Mouse (Mus musculus): ENCODE measurements around the gene Dennd4a. TPM values are rescaled to one million over a fixed set of nuclear protein-coding genes. Genes with fewer than 3 reads are reported as not detected.

Dennd4a gene
- 5.3 and 7.9 TPM in 2 replicates for polyA plus RNA-seq (2016; fragmentation: Nextera tagmentation; extraction: Ambion mirVana)

GRCm38 (mm10) chr9:64810822-64811537 lies at the start of gene Dennd4a:
Gene Dennd4a (plus strand): TSS chr9:64811340.
- no peaks in the 10 kb centered on the region for H3K36me3 ChIP-seq
- H3K9me3 ChIP-seq (replicated peaks): no peaks in the 10 kb centered on the region
- DNase-seq (ENCODE audit: low spot score): peak; percentile 98
- H3K27ac ChIP-seq: peak within 1 kb of the TSS; percentile 88
- H3K4me3 ChIP-seq: peak within 1 kb of the TSS; percentile 95
- H3K27me3 ChIP-seq (ENCODE audit: low read depth, poor library complexity, severe bottlenecking): no peaks in the 10 kb centered on the region
- under 1% methylated on average over 49 of the region's 51 CpGs for WGBS
- H3K4me1 ChIP-seq: peaks cover 9% of the 10 kb centered on the region

GRCm38 (mm10) chr9:64764824-64765223 lies 46.3 kb upstream of the Dennd4a start:
- Histone ChIP-seq H3K27me3 (ENCODE audit: low read depth, poor library complexity, severe bottlenecking) (no peaks in the 10 kb centered on the region), H3K4me1 (0 out of 2 replicates have a peak, but pooled peaks cover 3% of the 10 kb centered on the region), H3K9me3 (replicated peaks) (no peaks in the 10 kb centered on the region), H3K36me3 (no peaks in the 10 kb centered on the region), H3K27ac (no peak overlapping the region), H3K4me3 (no peak overlapping the region)
- no peak for DNase-seq (ENCODE audit: low spot score)
- whole genome bisulfite sequencing: 84% methylated on average over 2 of the region's 2 CpGs

- Histone ChIP-seq H3K4me1 (0 out of 2 replicates have a peak, but pooled peaks cover 3% of the 10 kb centered on the region), H3K4me3 (no peak overlapping the region), H3K9me3 (replicated peaks) (no peaks in the 10 kb centered on the region), H3K36me3 (no peaks in the 10 kb centered on the region), H3K27me3 (ENCODE audit: low read depth, poor library complexity, severe bottlenecking) (no peaks in the 10 kb centered on the region), H3K27ac (no peak overlapping the region)
- WGBS: 88% methylated on average over 3 of the region's 3 CpGs
- no peak for DNase-seq (ENCODE audit: low spot score)
Measured at GRCm38 (mm10) chr9:64766136-64766535, 45.0 kb upstream of the Dennd4a start.

GRCm38 (mm10) chr9:64767796-64768195 lies 43.3 kb upstream of the Dennd4a start:
- WGBS: 58% methylated on average over 1 of the region's 1 CpGs
- H3K27ac ChIP-seq: no peak overlapping the region
- no peaks in the 10 kb centered on the region for H3K27me3 ChIP-seq (ENCODE audit: low read depth, poor library complexity, severe bottlenecking)
- no peak overlapping the region for H3K4me3 ChIP-seq
- 0 out of 2 replicates have a peak, but pooled peaks cover 3% of the 10 kb centered on the region for H3K4me1 ChIP-seq
- no peaks in the 10 kb centered on the region for H3K9me3 ChIP-seq (replicated peaks)
- H3K36me3 ChIP-seq: no peaks in the 10 kb centered on the region
- no peak for DNase-seq (ENCODE audit: low spot score)

GRCm38 (mm10) chr9:64769066-64769695 lies 42.0 kb upstream of the Dennd4a start:
- WGBS: 58% methylated on average over 9 of the region's 9 CpGs
- Histone ChIP-seq H3K36me3 (no peaks in the 10 kb centered on the region), H3K9me3 (replicated peaks) (no peaks in the 10 kb centered on the region), H3K27ac (no peak overlapping the region), H3K4me3 (no peak overlapping the region), H3K4me1 (0 out of 2 replicates have a peak, but pooled peaks cover under 1% of the 10 kb centered on the region), H3K27me3 (ENCODE audit: low read depth, poor library complexity, severe bottlenecking) (no peaks in the 10 kb centered on the region)
- no peak for DNase-seq (ENCODE audit: low spot score)

GRCm38 (mm10) chr9:64769911-64770310 lies 41.2 kb upstream of the Dennd4a start:
- no peak for DNase-seq (ENCODE audit: low spot score)
- WGBS: 95% methylated on average over 6 of the region's 6 CpGs
- peaks cover 7% of the 10 kb centered on the region for H3K4me1 ChIP-seq
- H3K9me3 ChIP-seq (replicated peaks): no peaks in the 10 kb centered on the region
- no peaks in the 10 kb centered on the region for H3K36me3 ChIP-seq
- no peaks in the 10 kb centered on the region for H3K27me3 ChIP-seq (ENCODE audit: low read depth, poor library complexity, severe bottlenecking)
- H3K27ac ChIP-seq: no peak overlapping the region
- no peak overlapping the region for H3K4me3 ChIP-seq

GRCm38 (mm10) chr9:64770411-64770849 lies 40.7 kb upstream of the Dennd4a start:
- Histone ChIP-seq H3K27me3 (ENCODE audit: low read depth, poor library complexity, severe bottlenecking) (no peaks in the 10 kb centered on the region), H3K36me3 (no peaks in the 10 kb centered on the region), H3K4me3 (no peak overlapping the region), H3K27ac (no peak overlapping the region), H3K4me1 (peaks cover 10% of the 10 kb centered on the region), H3K9me3 (replicated peaks) (no peaks in the 10 kb centered on the region)
- 92% methylated on average over 5 of the region's 5 CpGs for WGBS
- no peak for DNase-seq (ENCODE audit: low spot score)

GRCm38 (mm10) chr9:64771236-64771635 lies 39.9 kb upstream of the Dennd4a start:
- Histone ChIP-seq H3K4me3 (no peak overlapping the region), H3K36me3 (no peaks in the 10 kb centered on the region), H3K27ac (no peak overlapping the region), H3K27me3 (ENCODE audit: low read depth, poor library complexity, severe bottlenecking) (no peaks in the 10 kb centered on the region), H3K4me1 (peaks cover 10% of the 10 kb centered on the region), H3K9me3 (replicated peaks) (no peaks in the 10 kb centered on the region)
- DNase-seq (ENCODE audit: low spot score): no peak
- WGBS: 78% methylated on average over 5 of the region's 5 CpGs

- 67% methylated on average over 8 of the region's 8 CpGs for WGBS
- Histone ChIP-seq H3K27ac (no peak overlapping the region), H3K27me3 (ENCODE audit: low read depth, poor library complexity, severe bottlenecking) (no peaks in the 10 kb centered on the region), H3K9me3 (replicated peaks) (no peaks in the 10 kb centered on the region), H3K36me3 (no peaks in the 10 kb centered on the region), H3K4me1 (peaks cover 10% of the 10 kb centered on the region), H3K4me3 (no peak overlapping the region)
- DNase-seq (ENCODE audit: low spot score): no peak
Measured at GRCm38 (mm10) chr9:64773254-64773653, 37.9 kb upstream of the Dennd4a start.

- H3K27me3 ChIP-seq (ENCODE audit: low read depth, poor library complexity, severe bottlenecking): no peaks in the 10 kb centered on the region
Measured at GRCm38 (mm10) chr9:64773936-64774335, 37.2 kb upstream of the Dennd4a start.

GRCm38 (mm10) chr9:64774411-64774811 lies 36.7 kb upstream of the Dennd4a start:
- DNase-seq (ENCODE audit: low spot score): no peak
- Histone ChIP-seq H3K4me3 (no peak overlapping the region), H3K4me1 (peaks cover 10% of the 10 kb centered on the region), H3K9me3 (replicated peaks) (no peaks in the 10 kb centered on the region), H3K27me3 (ENCODE audit: low read depth, poor library complexity, severe bottlenecking) (no peaks in the 10 kb centered on the region), H3K36me3 (no peaks in the 10 kb centered on the region), H3K27ac (peak overlapping the region; percentile 15; the same call in 1 of the 2 replicates)
- 63% methylated on average over 5 of the region's 5 CpGs for WGBS

More at GRCm38 (mm10) chr9:64773936-64774335, 37.2 kb upstream of the Dennd4a start:
- Histone ChIP-seq H3K4me1 (peaks cover 10% of the 10 kb centered on the region), H3K4me3 (no peak overlapping the region), H3K27ac (no peak overlapping the region), H3K9me3 (replicated peaks) (no peaks in the 10 kb centered on the region), H3K36me3 (no peaks in the 10 kb centered on the region)
- 68% methylated on average over 4 of the region's 4 CpGs for WGBS
- DNase-seq (ENCODE audit: low spot score): no peak

GRCm38 (mm10) chr9:64774883-64775282 lies 36.3 kb upstream of the Dennd4a start:
- H3K9me3 ChIP-seq (replicated peaks): no peaks in the 10 kb centered on the region
- no peaks in the 10 kb centered on the region for H3K36me3 ChIP-seq
- no peak overlapping the region for H3K4me3 ChIP-seq
- H3K27ac ChIP-seq: no peak overlapping the region; the same call in 1 of the 2 replicates
- no peaks in the 10 kb centered on the region for H3K27me3 ChIP-seq (ENCODE audit: low read depth, poor library complexity, severe bottlenecking)
- peaks cover 10% of the 10 kb centered on the region for H3K4me1 ChIP-seq
- no peak for DNase-seq (ENCODE audit: low spot score)
- WGBS: 91% methylated on average over 2 of the region's 2 CpGs

GRCm38 (mm10) chr9:64775491-64775890 lies 35.6 kb upstream of the Dennd4a start:
- Histone ChIP-seq H3K4me1 (peaks cover 10% of the 10 kb centered on the region), H3K9me3 (replicated peaks) (no peaks in the 10 kb centered on the region), H3K27ac (no peak overlapping the region), H3K27me3 (ENCODE audit: low read depth, poor library complexity, severe bottlenecking) (no peaks in the 10 kb centered on the region), H3K36me3 (no peaks in the 10 kb centered on the region), H3K4me3 (no peak overlapping the region)
- DNase-seq (ENCODE audit: low spot score): no peak
- 85% methylated on average over 4 of the region's 4 CpGs for WGBS
